Mouse (Mus musculus) urinary bladder, postnatal 0 days (tissue): ENCODE results near the gene Sftpa1. TPM values are rescaled to one million over a fixed set of nuclear protein-coding genes. Genes with fewer than 3 reads are reported as not detected.

Source experiments
- polyA plus RNA-seq: library from polyadenylated mRNA; unstranded; fragments of >200 nt; fragmentation: Nextera tagmentation; extraction: Ambion mirVana; gene quantifications from 2 replicates; pipeline ENCODE4 v1.2.1, GENCODE M21; 2015

Gene Sftpa1
- 0.10 and 0.12 TPM in 2 replicates for polyA plus RNA-seq

GRCm38 (mm10) chr14:41131540-41131939 is at the start of gene Sftpa1:
Gene Sftpa1, plus strand, starts transcription at chr14:41131782.

GRCm38 (mm10) chr14:41104853-41105444 is 26.6 kb upstream of the Sftpa1 start, which contains the start of gene Mat1a:
Gene Mat1a, plus strand, starts transcription at chr14:41105035.

GRCm38 (mm10) chr14:41151220-41151898 is 19.8 kb downstream of the Sftpa1 start, which contains the start of gene Mbl1:
Gene Mbl1, plus strand, starts transcription at chr14:41151458.

GRCm38 (mm10) chr14:41185059-41185821 is 53.7 kb downstream of the Sftpa1 start, which contains the start of gene Sftpd:
Gene Sftpd, minus strand, starts transcription at chr14:41185149.

Other genes starting within 250 kb of the Sftpa1 start
- gene Sh2d4b, start 238.5 kb upstream of the Sftpa1 start, polyA plus RNA-seq, result 0.16 and 0.19 TPM in 2 replicates
- 45.2 and 46.7 TPM in 2 replicates for gene Tspan14, start 165.0 kb upstream of the Sftpa1 start, polyA plus RNA-seq
- 216 and 236 TPM in 2 replicates for gene Fam213a, start 118.0 kb upstream of the Sftpa1 start, polyA plus RNA-seq
- 0.21 and 0.26 TPM in 2 replicates for gene Dydc2, start 62.6 kb upstream of the Sftpa1 start, polyA plus RNA-seq
- 0.16 and 0.33 TPM in 2 replicates for gene Dydc1, start 58.9 kb upstream of the Sftpa1 start, polyA plus RNA-seq
- gene Mat1a, start 26.7 kb upstream of the Sftpa1 start, polyA plus RNA-seq, result 0.23 and 1.1 TPM in 2 replicates
- not detected in 2 replicates for gene Mbl1, start 19.7 kb downstream of the Sftpa1 start, polyA plus RNA-seq
- not detected in 2 replicates for gene Sftpd, start 53.4 kb downstream of the Sftpa1 start, polyA plus RNA-seq
- gene Gm2832, start 147.0 kb downstream of the Sftpa1 start, polyA plus RNA-seq, result not detected in 2 replicates
- gene Gm5798, start 216.8 kb downstream of the Sftpa1 start, polyA plus RNA-seq, result not detected in 2 replicates